Mouse (Mus musculus): Measurements from ENCODE around the gene Olfr1224-ps1.
"Not testable (repeated sequence)": the region's sequence is repeated elsewhere in the genome, so short reads cannot be mapped to it uniquely, and the experiment has no call there.

Gene Olfr1224-ps1

GRCm38 (mm10) chr2:89163991-89164390 is at the start of gene Olfr1224-ps1:
Olfr1224-ps1 (minus strand) TSS chr2:89164091.
- not testable (repeated sequence) for DNase-seq

GRCm38 (mm10) chr2:89199948-89200347 is 36.1 kb upstream of the Olfr1224-ps1 start, which contains the start of gene Olfr1226:
Olfr1226 (minus strand) TSS chr2:89200048.
- no peak for DNase-seq

- DNase-seq = no peak
Measured at GRCm38 (mm10) chr2:89196325-89196982, 32.6 kb upstream of the Olfr1224-ps1 start.

GRCm38 (mm10) chr2:89174569-89174968 is 10.7 kb upstream of the Olfr1224-ps1 start, which contains the start of gene Olfr1225:
Olfr1225 (minus strand) TSS chr2:89174669.
- no peak for DNase-seq

- not testable (repeated sequence) for DNase-seq
Measured at GRCm38 (mm10) chr2:89164711-89165110, 820 bp upstream of the Olfr1224-ps1 start.

GRCm38 (mm10) chr2:89151460-89151859 is 12.4 kb downstream of the Olfr1224-ps1 start, which contains the start of gene Olfr1223:
Olfr1223 (minus strand) TSS chr2:89151560.
- no peak for DNase-seq

- no peak for DNase-seq
Measured at GRCm38 (mm10) chr2:89132954-89133353, 30.9 kb downstream of the Olfr1224-ps1 start, which contains the start of gene Olfr1222. Olfr1222 (minus strand) TSS chr2:89133054.

- DNase-seq = no peak
Measured at GRCm38 (mm10) chr2:89117183-89117582, 46.7 kb downstream of the Olfr1224-ps1 start, which contains the start of gene Olfr1221. Olfr1221 (minus strand) TSS chr2:89117283.

GRCm38 (mm10) chr2:89106735-89107134 is 57.2 kb downstream of the Olfr1224-ps1 start, which contains the start of gene Olfr1220:
Olfr1220 (minus strand) TSS chr2:89106835.
- DNase-seq = no peak

GRCm38 (mm10) chr2:89105651-89106050 is 58.2 kb downstream of the Olfr1224-ps1 start:
- no peak for DNase-seq

Measured in lung, postnatal 14 days (tissue).